Mouse (Mus musculus): Measurements from ENCODE around the gene 1700017B05Rik. TPM values are rescaled to one million over a fixed set of nuclear protein-coding genes. Genes with fewer than 3 reads are reported as not detected.

The 1700017B05Rik gene
- total RNA-seq, 2 experiments from 2014 or later: 3.8 to 5.3 TPM

- intact Hi-C loops (cut with DNase I): no loop called here
- no peak for DNase-seq
- no peak overlapping the region for H3K4me3 ChIP-seq
- no peak for TF ChIP-seq CTCF (IDR thresholded peaks at IDR 0.05)
- no peak overlapping the region for H3K27ac ChIP-seq
Measured at GRCm38 (mm10) chr9:57287183-57287582, 24.8 kb upstream of the 1700017B05Rik start.

- Histone ChIP-seq H3K27ac (no peak overlapping the region), H3K4me3 (no peak overlapping the region)
- TF ChIP-seq CTCF (IDR thresholded peaks at IDR 0.05): no peak
- peak; percentile 39 for DNase-seq
- intact Hi-C loops (cut with DNase I): no loop called here
Measured at GRCm38 (mm10) chr9:57283311-57283710, 20.9 kb upstream of the 1700017B05Rik start.

- no peak for TF ChIP-seq CTCF (IDR thresholded peaks at IDR 0.05)
- no peak for DNase-seq
- intact Hi-C loops (cut with DNase I): no loop called here
- Histone ChIP-seq H3K4me3 (no peak overlapping the region), H3K27ac (no peak overlapping the region)
Measured at GRCm38 (mm10) chr9:57282686-57283085, 20.3 kb upstream of the 1700017B05Rik start.

GRCm38 (mm10) chr9:57281549-57281948, 19.1 kb upstream of the 1700017B05Rik start:
- peak overlapping the region; percentile 34 for H3K4me3 ChIP-seq
- peak; percentile 36 for DNase-seq
- H3K27ac ChIP-seq: no peak overlapping the region
- no peak for TF ChIP-seq CTCF (IDR thresholded peaks at IDR 0.05)
- intact Hi-C loops (cut with DNase I): no loop called here

- TF ChIP-seq CTCF (IDR thresholded peaks at IDR 0.05): no peak
- intact Hi-C loops (cut with DNase I): no loop called here
- no peak overlapping the region for H3K27ac ChIP-seq
- H3K4me3 ChIP-seq: no peak overlapping the region
- DNase-seq: no peak
Measured at GRCm38 (mm10) chr9:57279441-57279840, 17.0 kb upstream of the 1700017B05Rik start.

- intact Hi-C loops (cut with DNase I): no loop called here
- no peak overlapping the region for H3K4me3 ChIP-seq
- TF ChIP-seq CTCF (IDR thresholded peaks at IDR 0.05): no peak
- no peak overlapping the region for H3K27ac ChIP-seq
- no peak for DNase-seq
Measured at GRCm38 (mm10) chr9:57278268-57278667, 15.9 kb upstream of the 1700017B05Rik start.

- no peak overlapping the region for H3K27ac ChIP-seq
- intact Hi-C loops (cut with DNase I): no loop called here
- DNase-seq: peak; percentile 91
- TF ChIP-seq CTCF (IDR thresholded peaks at IDR 0.05): no peak
- no peak overlapping the region for H3K4me3 ChIP-seq
Measured at GRCm38 (mm10) chr9:57276311-57276710, 13.9 kb upstream of the 1700017B05Rik start.

GRCm38 (mm10) chr9:57273805-57274494, 11.5 kb upstream of the 1700017B05Rik start:
- no peak for DNase-seq
- TF ChIP-seq CTCF (IDR thresholded peaks at IDR 0.05): no peak
- intact Hi-C loops (cut with DNase I): no loop called here
- Histone ChIP-seq H3K4me3 (no peak overlapping the region), H3K27ac (no peak overlapping the region)

- no peak for TF ChIP-seq CTCF (IDR thresholded peaks at IDR 0.05)
- intact Hi-C loops (cut with DNase I): no loop called here
- Histone ChIP-seq H3K4me3 (no peak overlapping the region), H3K27ac (no peak overlapping the region)
- DNase-seq: no peak
Measured at GRCm38 (mm10) chr9:57272902-57273804, 10.7 kb upstream of the 1700017B05Rik start.

- intact Hi-C loops (cut with DNase I): no loop called here
- no peak for TF ChIP-seq CTCF (IDR thresholded peaks at IDR 0.05)
- no peak overlapping the region for H3K4me3 ChIP-seq
- no peak for DNase-seq
- H3K27ac ChIP-seq: no peak overlapping the region
Measured at GRCm38 (mm10) chr9:57271837-57272562, 9.6 kb upstream of the 1700017B05Rik start.

GRCm38 (mm10) chr9:57271081-57271480, 8.7 kb upstream of the 1700017B05Rik start:
- DNase-seq: no peak
- H3K27ac ChIP-seq: no peak overlapping the region
- no peak overlapping the region for H3K4me3 ChIP-seq
- TF ChIP-seq CTCF (IDR thresholded peaks at IDR 0.05): no peak
- intact Hi-C loops (cut with DNase I): no loop called here

GRCm38 (mm10) chr9:57270399-57270798, 8.0 kb upstream of the 1700017B05Rik start:
- intact Hi-C loops (cut with DNase I): no loop called here
- no peak for TF ChIP-seq CTCF (IDR thresholded peaks at IDR 0.05)

GRCm38 (mm10) chr9:57269384-57269783, 7.0 kb upstream of the 1700017B05Rik start:
- peak; percentile 10 for DNase-seq
- Histone ChIP-seq H3K4me3 (no peak overlapping the region), H3K27ac (no peak overlapping the region)
- TF ChIP-seq CTCF (IDR thresholded peaks at IDR 0.05): no peak
- intact Hi-C loops (cut with DNase I): no loop called here

More at GRCm38 (mm10) chr9:57270399-57270798, 8.0 kb upstream of the 1700017B05Rik start:
- Histone ChIP-seq H3K4me3 (no peak overlapping the region), H3K27ac (no peak overlapping the region)
- DNase-seq: no peak
